Mouse (Mus musculus) neural tube, embryonic 11.5 days (tissue): ENCODE data around the gene Prr5. TPM values are rescaled to one million over a fixed set of nuclear protein-coding genes. Genes with fewer than 3 reads are reported as not detected.
A peak's percentile ranks its signal among the peaks of the same experiment; 100 is the strongest.
"Not testable (repeated sequence)": the region's sequence is repeated elsewhere in the genome, so short reads cannot be mapped to it uniquely, and the experiment has no call there.

Source experiments
- ATAC-seq: fragments of 200-750 bp; cut with Nextera tagmentation; 2 replicates; pipeline ENCODE4 v1.8.0; 2017; ENCODE audit warnings: moderate number of reproducible peaks, mild to moderate bottlenecking, moderate TSS enrichment, moderate library complexity; ENCODE audit not compliant: insufficient read depth, low FRiP score, low TSS enrichment
- DNase-seq: peaks from one replicate; pipeline ENCODE4 v3.0.0-alpha.2; 2015; ENCODE audit warnings: low spot score
- H3K27ac ChIP-seq: fragments of 300-500 bp; sonication (generic); 2 replicates; pipeline ENCODE4 v1.5.1; 2014; ENCODE audit warnings: low read depth, mild to moderate bottlenecking, low read length
- H3K27me3 ChIP-seq: fragments of 300-500 bp; sonication (generic); 2 replicates; pipeline ENCODE4 v1.6.1; 2014; ENCODE audit warnings: mild to moderate bottlenecking, low read length, mixed read lengths; ENCODE audit not compliant: control insufficient read depth, insufficient read depth
- H3K36me3 ChIP-seq: fragments of 300-500 bp; sonication (generic); 2 replicates; pipeline ENCODE4 v1.6.1; 2014; ENCODE audit warnings: mild to moderate bottlenecking, low read length, moderate library complexity, mixed read lengths; ENCODE audit not compliant: control insufficient read depth, insufficient read depth
- H3K4me1 ChIP-seq: fragments of 300-500 bp; sonication (generic); 2 replicates; pipeline ENCODE4 v1.6.1; 2014; ENCODE audit warnings: low read length, mixed read lengths; ENCODE audit not compliant: control insufficient read depth, insufficient read depth
- H3K4me2 ChIP-seq: fragments of 300-500 bp; sonication (generic); 2 replicates; pipeline ENCODE4 v1.6.1; 2014; ENCODE audit warnings: low read depth, mild to moderate bottlenecking, moderate library complexity
- H3K4me3 ChIP-seq: fragments of 300-500 bp; sonication (generic); 2 replicates; pipeline ENCODE4 v1.5.1; 2014; ENCODE audit warnings: low read depth, low read length
- H3K9ac ChIP-seq: fragments of 300-500 bp; sonication (generic); 2 replicates; pipeline ENCODE4 v1.6.1; 2014; ENCODE audit warnings: mild to moderate bottlenecking, low read length
- H3K9me3 ChIP-seq: fragments of 300-500 bp; sonication (generic); 2 replicates; pipeline ENCODE4 v1.6.1; 2016; ENCODE audit warnings: low read length; ENCODE audit not compliant: control insufficient read depth
- WGBS: fragments of 180-500 bp; shearing (Covaris S2); extraction: QIAGEN DNeasy Blood & Tissue Kit; methylation state at CpG from one replicate; pipeline ENCODE4 v1.1.7; 2014; 5-methylcytosine and 5-hydroxymethylcytosine counted together
- polyA plus RNA-seq: library from polyadenylated mRNA; unstranded; fragments of >200 nt; fragmentation: Nextera tagmentation; extraction: Ambion mirVana; gene quantifications from 2 replicates; pipeline ENCODE4 v1.2.1, GENCODE M21; 2014

The Prr5 gene
- polyA plus RNA-seq, 1 experiment from 2014 or later: 19.3 TPM

DNA sequence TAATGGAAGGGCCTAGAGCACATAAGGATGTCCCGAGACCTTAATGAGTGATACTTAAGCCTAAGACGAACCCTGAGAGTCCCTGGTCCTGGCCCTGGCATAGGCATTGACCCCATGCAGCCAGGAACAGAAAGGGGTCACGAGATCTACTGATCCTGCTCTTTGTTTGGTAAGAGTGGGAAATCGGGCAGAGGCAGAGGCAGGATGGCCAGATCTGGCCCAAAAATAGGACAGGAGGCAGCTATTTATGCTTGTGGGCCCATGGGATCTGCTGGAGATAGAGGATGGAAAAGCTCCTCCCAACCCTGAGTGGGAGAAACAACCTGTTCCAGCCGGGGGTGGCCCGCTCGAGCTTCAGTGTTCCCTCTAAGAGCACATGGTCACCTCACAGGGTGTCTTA lies 34.6 kb downstream of the Prr5 start:
- WGBS: 86% methylated on average over 7 of the region's 7 CpGs
- DNase-seq: no peak

DNA sequence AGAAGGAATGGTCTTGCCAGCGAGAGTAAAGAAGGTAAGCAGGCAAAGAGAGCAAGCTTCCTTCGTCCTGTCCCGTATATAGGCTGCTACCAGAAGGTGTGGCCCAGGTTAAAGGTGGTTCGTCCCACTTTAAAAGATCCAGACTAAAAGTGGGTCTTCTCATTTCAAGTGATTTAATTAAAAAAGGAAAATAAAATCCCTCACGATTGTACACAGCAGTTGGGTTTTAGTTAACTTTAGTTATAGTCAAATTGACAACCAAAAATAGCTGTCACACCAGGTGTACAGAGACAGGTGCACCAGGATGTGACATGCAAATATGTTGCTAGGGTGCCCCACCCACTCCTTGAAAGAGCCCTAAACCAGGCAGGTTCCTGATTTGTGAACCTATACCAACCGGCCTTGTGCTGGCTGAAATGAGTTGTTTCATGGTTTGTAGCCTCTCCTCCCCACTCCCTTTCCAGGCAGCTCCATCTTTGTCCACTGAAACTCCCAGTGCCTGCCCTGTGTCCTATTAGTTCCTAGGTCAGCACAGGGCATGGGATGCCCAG lies 36.0 kb downstream of the Prr5 start:
- H3K36me3 ChIP-seq: no peaks in the 10 kb centered on the region
- WGBS: 87% methylated on average over 6 of the region's 6 CpGs
- H3K9ac ChIP-seq: no peak overlapping the region
- no peak for ATAC-seq
- no peaks in the 10 kb centered on the region for H3K9me3 ChIP-seq
- no peaks in the 10 kb centered on the region for H3K27me3 ChIP-seq
- no peak overlapping the region for H3K4me2 ChIP-seq
- no peak for DNase-seq
- H3K4me3 ChIP-seq: no peak overlapping the region
- no peaks in the 10 kb centered on the region for H3K4me1 ChIP-seq
- no peak overlapping the region for H3K27ac ChIP-seq

More for the DNA sequence above, 34.6 kb downstream of the Prr5 start:
- ATAC-seq: no peak
- no peak overlapping the region for H3K27ac ChIP-seq
- H3K9me3 ChIP-seq: no peaks in the 10 kb centered on the region
- H3K4me2 ChIP-seq: no peak overlapping the region
- no peaks in the 10 kb centered on the region for H3K4me1 ChIP-seq
- no peaks in the 10 kb centered on the region for H3K36me3 ChIP-seq
- no peak overlapping the region for H3K4me3 ChIP-seq
- no peaks in the 10 kb centered on the region for H3K27me3 ChIP-seq
- H3K9ac ChIP-seq: no peak overlapping the region

DNA sequence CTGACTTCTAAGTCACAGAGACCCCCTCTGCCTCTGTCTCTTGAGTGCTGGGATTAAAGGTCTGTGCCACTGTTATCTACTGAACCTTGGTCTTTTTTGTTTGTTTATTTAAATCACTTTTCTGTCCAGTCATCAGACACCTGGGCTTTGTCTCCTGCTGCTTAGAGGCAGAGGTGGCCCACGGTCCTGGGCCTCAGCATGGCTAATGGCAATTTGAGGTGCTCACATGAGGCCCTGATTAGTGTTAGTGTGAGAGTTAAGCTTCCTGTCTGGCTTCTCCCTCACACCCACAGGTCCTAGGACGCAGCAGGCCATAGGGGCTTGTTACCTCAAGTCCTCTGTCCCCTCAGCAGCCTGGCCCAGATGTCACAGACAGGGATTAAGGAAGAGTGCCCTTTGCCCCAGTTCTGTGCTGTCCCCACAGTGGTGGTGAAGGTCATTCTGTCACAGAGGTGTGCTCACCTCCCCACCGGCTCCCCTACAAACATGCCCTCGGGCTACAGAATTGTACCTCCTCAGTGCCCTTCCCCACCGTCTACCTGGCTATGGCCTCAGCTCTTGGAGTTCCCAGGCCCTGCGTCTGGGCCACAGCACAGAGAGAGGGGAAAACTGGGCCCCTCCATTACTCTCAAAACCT lies 37.7 kb downstream of the Prr5 start:
- Histone ChIP-seq H3K4me2 (no peak overlapping the region), H3K27me3 (0 out of 2 replicates have a peak, but pooled peaks cover 2% of the 10 kb centered on the region), H3K4me1 (no peaks in the 10 kb centered on the region), H3K4me3 (no peak overlapping the region), H3K9me3 (no peaks in the 10 kb centered on the region), H3K27ac (no peak overlapping the region), H3K9ac (no peak overlapping the region), H3K36me3 (no peaks in the 10 kb centered on the region)
- 81% methylated on average over 6 of the region's 6 CpGs for WGBS
- ATAC-seq (no peak), DNase-seq (no peak)

DNA sequence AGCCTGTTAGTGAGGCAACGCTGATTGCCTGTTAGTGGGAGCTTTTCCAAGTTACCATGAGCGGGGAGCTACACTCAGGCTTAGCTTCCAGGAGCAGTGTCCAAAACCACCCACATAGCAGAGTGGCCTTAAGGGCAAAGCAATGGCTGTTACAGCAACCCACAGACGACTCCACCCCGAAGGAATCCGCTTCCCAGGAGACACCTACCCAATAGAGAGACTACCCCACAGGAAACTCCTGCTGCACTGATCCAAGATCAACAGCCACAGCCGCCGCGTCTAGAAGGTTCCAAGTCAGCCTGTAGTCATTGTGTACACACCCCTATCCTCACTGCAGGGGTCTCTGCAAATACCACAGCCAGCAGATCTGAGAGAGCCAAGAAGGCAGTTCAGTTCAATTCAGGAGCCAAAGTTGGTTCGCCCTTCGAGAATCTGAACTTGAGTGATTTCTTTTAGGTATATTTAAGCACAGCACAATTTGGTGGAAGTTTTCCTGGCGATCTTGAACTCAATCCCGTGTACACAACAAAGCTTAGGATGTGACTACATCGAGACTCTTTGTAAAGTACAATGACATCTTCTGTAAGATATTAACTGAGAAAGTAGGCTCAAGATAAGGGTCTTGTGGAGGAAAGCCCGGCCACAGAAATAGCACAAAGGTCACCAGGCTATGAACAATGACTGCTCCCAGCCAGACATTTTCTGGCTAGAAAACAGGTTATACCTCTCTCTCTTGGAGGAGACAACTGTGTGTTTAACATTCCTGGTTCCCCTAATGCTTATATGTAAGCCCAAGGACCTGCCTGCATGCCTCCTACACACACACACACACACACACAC lies 43.4 kb downstream of the Prr5 start:
- Histone ChIP-seq H3K4me2 (no peak overlapping the region), H3K9me3 (no peaks in the 10 kb centered on the region), H3K4me3 (no peak overlapping the region), H3K4me1 (no peaks in the 10 kb centered on the region; the same call in 1 of the 2 replicates), H3K27ac (no peak overlapping the region), H3K9ac (no peak overlapping the region), H3K27me3 (0 out of 2 replicates have a peak, but pooled peaks cover 2% of the 10 kb centered on the region), H3K36me3 (no peaks in the 10 kb centered on the region)
- DNase-seq (no peak), ATAC-seq (no peak)
- WGBS: 73% methylated on average over 14 of the region's 14 CpGs

DNA sequence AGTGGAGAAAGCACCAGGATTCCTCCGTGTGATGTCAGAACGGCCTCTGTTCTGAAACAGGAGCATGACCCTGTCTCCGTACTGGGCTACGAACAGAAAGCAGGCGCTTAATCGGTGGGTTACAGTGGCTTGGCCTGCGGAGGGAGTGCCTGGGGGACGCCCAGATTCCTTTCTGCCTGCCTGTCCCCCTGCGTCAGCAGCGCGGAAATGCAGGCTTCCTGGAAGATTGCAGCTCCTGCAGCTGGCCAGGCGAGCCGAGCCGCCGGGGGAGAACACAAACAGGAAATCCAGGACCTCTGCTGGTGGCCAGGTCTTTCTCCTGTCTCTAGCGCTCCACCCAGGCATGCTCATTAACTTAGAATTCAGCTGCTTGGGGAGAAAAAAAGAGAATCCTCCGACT lies 45.3 kb downstream of the Prr5 start:
- no peaks in the 10 kb centered on the region for H3K36me3 ChIP-seq
- H3K27me3 ChIP-seq: peaks cover 14% of the 10 kb centered on the region
- peak; percentile 84 for DNase-seq
- no peak overlapping the region for H3K27ac ChIP-seq
- 1% methylated on average over 17 of the region's 17 CpGs for WGBS
- H3K4me3 ChIP-seq: no peak overlapping the region
- peak overlapping the region; percentile 29 for H3K4me2 ChIP-seq
- ATAC-seq: peak; percentile 68; the same call in 1 of the 2 replicates
- peak overlapping the region; percentile 47 for H3K9ac ChIP-seq
- peaks cover 2% of the 10 kb centered on the region for H3K4me1 ChIP-seq
- no peaks in the 10 kb centered on the region for H3K9me3 ChIP-seq

DNA sequence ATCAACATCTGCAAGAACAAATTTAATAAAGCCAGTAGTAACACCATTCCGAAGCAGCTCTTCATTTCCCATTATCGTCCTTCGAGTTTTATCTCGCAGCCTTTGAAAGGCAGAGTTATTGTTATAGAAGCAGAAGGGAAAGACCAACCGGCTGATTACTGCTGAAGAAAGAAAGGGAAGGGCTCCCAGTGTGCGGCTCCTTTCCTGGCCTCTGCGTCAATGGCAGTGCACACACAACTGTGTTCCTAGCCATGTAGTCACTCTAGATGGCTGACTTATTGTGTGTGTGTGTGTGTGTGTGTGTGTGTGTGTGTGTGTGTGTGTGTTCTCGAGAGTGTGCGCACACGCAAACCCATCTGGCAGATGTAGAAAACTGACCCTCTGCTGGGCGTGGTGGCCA lies 45.7 kb downstream of the Prr5 start:
- no peaks in the 10 kb centered on the region for H3K36me3 ChIP-seq
- no peaks in the 10 kb centered on the region for H3K9me3 ChIP-seq
- H3K9ac ChIP-seq: no peak overlapping the region
- no peak overlapping the region for H3K4me3 ChIP-seq
- ATAC-seq (no peak), DNase-seq (no peak)
- H3K27ac ChIP-seq: no peak overlapping the region
- peaks cover 6% of the 10 kb centered on the region for H3K4me1 ChIP-seq
- 48% methylated on average over 11 of the region's 11 CpGs for WGBS
- H3K4me2 ChIP-seq: peak overlapping the region; percentile 29
- peaks cover 18% of the 10 kb centered on the region for H3K27me3 ChIP-seq

DNA sequence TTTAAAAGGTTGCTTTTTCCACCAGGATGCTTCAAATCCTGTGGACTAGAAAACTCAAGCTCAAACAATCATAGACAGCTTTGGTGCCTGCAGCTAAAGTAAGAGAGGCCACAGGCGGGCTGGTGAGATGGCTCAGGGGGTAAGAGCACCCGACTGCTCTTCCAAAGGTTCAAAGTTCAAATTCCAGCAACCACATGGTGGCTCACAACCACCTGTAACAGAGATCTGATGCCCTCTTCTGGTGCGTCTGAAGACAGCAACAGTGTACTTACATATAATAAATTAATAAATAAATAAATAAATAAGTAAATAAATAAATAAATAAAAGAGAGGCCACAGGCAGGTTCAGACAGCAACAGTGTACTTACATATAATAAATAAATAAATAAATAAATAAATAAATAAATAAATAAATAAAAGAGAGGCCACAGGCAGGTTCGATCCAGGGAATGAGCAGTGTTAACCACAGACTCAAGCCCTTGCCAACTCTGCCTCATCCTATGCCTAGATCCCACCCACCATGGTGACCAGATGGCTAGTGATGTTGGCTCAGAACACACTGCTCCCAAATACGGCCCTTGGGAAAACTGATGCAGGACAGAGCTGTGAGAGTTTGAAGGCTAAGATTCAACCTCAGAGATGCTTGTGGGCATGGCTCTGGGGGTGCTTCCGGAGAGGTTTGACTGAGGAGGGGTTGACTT lies 48.3 kb downstream of the Prr5 start:
- peaks cover 14% of the 10 kb centered on the region for H3K4me1 ChIP-seq
- H3K36me3 ChIP-seq, H3K9ac ChIP-seq, H3K27ac ChIP-seq, H3K4me3 ChIP-seq, H3K9me3 ChIP-seq, DNase-seq, ATAC-seq, H3K4me2 ChIP-seq: not testable (repeated sequence)
- H3K27me3 ChIP-seq: peaks cover 26% of the 10 kb centered on the region
- WGBS: 61% methylated on average over 6 of the region's 6 CpGs

DNA sequence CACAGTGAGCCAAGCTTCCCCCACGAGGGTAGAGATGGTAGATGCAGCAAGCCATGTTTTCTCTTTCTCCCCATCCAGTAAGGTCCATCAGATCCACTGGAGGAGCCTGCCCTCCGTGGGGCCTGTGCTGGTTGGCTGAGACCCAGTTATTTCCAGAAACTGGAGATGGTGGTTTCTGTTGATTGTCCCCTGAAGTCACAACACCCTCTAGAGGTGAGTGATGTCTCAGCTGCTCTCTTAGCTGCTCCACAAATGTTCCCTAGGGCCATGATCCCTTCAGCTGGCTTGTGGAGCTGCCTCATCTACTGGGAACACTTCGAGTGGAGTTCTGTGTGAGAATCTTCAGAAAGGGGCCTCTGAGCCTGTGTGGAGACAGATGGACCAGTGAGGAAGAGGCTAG lies 49.4 kb downstream of the Prr5 start:
- no peak overlapping the region for H3K4me2 ChIP-seq
- ATAC-seq (no peak), DNase-seq (no peak)
- H3K27me3 ChIP-seq: peaks cover 26% of the 10 kb centered on the region
- WGBS: 50% methylated on average over 3 of the region's 3 CpGs
- no peak overlapping the region for H3K4me3 ChIP-seq
- no peak overlapping the region for H3K9ac ChIP-seq
- H3K27ac ChIP-seq: no peak overlapping the region
- peaks cover 14% of the 10 kb centered on the region for H3K4me1 ChIP-seq
- H3K9me3 ChIP-seq: no peaks in the 10 kb centered on the region
- H3K36me3 ChIP-seq: no peaks in the 10 kb centered on the region
